Mouse (Mus musculus) adrenal gland, postnatal 14 days (tissue): ENCODE data around the gene Nox3. TPM values are rescaled to one million over a fixed set of nuclear protein-coding genes. Genes with fewer than 3 reads are reported as not detected.
A peak's percentile ranks its signal among the peaks of the same experiment; 100 is the strongest.

Experiments
- DNase-seq: peaks from one replicate; pipeline ENCODE4 v3.0.0; 2021; ENCODE audit warnings: mixed read lengths
- long read RNA-seq, 2 experiments: library from polyadenylated mRNA; stranded (forward); transcript quantifications; one replicate each; pipeline ENCODE4 v2.0.0; 2021
- total RNA-seq: library from RNA; stranded (reverse); gene quantifications from 2 replicates; pipeline ENCODE4 v1.2.3, GENCODE M21; 2021

Nox3 gene
- total RNA-seq: not detected in 2 replicates
- long read RNA-seq, experiment 1: 0 reads
- long read RNA-seq, experiment 2: 0 reads

DNA sequence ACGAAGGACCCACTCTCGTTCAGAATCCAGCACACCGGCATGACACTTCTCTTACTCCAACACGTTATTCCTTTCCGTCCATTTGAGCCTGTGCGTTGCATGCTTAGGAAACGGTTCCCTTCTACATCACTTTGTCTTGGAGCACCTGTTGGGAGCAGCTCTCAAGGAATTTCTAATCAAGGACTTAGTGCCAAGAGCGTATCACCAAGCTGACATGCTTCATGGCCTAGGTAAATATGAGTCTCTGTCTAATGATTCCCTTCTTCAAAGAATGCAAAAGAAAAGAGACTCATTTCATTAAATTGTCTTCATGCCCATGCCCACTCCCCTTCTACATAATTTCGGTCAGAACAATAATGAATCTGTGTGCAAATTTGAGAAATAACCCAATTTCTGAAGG, at the start of gene Nox3:
Gene Nox3, minus strand, starts transcription at position 101 of the 400 bp plus-strand sequence.
- DNase-seq: no peak

DNA sequence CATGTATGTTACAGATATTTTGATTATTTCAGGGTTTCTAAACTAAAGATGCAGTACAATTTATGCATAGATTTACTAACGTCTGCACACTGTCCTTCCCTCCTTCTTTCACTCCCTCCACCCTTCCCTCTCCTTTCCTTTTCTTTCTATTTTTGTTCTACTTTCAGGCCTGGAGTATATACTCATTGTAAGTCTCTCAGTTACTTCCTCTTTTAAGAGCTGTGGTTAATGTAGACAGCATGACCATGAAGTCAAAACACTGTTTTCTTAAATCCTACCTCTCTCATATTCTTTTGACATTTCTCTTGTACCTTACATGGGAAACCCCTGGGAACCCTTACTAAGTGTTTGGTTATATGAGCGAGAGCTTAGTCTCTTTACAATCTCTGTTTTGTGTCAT, 48.3 kb upstream of the Nox3 start:
- no peak for DNase-seq

DNA sequence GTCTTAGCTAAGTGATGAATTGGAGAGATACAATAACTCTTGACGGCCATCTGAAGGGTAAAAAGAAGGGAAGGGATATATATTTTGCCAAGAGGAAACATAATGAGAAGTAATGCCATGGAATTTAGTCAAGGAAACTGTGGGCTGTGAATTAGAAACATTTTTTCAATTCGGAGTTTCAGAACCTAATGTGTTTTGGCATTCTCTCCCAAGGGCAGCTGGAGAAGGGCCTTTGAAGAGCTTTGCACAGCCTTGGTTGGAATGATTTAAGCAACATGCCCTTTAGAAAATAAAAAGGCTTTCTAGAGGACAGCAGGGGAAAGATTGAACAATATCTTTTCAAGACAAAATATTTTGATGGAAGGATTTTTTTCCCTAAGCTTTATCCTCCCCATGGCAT, 40.9 kb upstream of the Nox3 start:
- peak; percentile 56 for DNase-seq

DNA sequence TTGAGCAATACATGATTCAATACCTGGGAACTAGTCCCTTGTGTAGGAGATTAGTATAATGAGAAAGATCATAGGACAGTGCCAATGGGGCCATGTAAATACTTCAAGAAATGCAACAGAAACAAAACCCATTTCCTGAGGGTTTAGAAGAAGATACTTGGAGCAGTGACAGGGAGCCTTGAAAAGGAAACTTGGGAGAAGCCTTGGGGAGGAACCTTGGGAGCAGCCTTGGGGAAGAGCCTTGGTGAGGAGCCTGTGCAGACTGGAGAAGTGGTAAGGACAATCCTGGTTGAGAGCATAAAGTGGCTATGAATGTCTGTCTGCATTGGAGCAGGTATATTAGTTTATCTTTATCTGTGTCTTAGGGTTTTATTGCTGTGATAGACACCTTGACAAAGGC, 38.2 kb upstream of the Nox3 start:
- peak; percentile 33 for DNase-seq

DNA sequence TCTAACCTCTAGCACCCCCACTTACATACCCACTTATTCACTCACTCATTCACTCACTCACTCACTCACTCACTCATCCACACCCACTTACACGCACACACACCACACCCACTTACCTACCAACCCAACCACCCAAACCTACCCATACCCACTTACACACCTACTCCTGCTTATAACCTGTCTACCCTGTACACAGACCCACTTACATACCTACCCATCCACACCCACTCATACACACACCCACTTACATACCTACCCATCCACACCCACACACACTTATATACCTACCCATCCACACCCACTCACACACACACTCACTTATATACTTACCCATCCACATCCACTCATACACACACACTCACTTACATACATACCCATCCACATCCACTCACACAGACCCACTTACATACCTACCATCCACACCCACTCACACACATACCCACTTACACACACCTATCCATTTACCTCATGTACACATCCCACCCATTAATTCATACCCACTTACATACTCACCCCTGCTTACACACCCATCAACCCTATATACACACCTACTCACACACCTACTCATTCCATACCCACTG, 9.4 kb upstream of the Nox3 start:
- DNase-seq: no peak

DNA sequence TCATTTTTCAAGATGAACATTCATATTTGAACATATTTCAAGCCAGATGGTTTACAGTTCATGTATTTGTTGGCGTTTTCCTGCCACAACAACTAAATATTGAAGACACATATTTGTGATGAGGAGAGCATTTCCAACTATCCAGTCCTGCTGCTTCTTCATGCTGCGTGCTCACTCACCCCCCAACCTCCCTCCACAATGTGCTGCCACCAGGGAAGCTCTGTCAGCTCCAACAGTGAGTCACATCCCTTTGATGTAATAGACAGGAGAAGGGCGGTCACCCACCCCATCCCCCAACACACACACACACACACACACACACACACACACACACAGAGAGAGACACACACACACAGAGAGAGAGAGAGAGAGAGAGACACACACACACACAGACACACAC, 6.3 kb upstream of the Nox3 start:
- peak; percentile 69 for DNase-seq

DNA sequence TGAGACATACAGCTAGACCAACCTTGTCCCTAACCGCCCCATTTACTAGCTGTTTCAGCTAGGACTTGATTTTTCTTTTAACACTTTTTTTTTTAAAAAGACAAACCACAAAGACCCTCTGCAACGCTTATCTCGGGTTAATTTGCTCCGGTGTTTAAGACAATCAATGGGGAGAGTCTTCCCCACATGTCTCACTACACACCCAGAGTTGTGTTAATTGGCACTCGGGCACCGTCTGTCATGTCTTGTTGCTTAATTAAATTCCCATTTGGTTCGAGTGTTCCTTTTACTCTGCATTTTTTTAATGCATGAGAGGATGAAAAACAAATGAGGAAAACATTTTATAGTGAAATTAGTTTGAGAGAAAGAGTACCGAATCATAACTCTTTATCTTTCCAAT, 3.2 kb downstream of the Nox3 start:
- no peak for DNase-seq

DNA sequence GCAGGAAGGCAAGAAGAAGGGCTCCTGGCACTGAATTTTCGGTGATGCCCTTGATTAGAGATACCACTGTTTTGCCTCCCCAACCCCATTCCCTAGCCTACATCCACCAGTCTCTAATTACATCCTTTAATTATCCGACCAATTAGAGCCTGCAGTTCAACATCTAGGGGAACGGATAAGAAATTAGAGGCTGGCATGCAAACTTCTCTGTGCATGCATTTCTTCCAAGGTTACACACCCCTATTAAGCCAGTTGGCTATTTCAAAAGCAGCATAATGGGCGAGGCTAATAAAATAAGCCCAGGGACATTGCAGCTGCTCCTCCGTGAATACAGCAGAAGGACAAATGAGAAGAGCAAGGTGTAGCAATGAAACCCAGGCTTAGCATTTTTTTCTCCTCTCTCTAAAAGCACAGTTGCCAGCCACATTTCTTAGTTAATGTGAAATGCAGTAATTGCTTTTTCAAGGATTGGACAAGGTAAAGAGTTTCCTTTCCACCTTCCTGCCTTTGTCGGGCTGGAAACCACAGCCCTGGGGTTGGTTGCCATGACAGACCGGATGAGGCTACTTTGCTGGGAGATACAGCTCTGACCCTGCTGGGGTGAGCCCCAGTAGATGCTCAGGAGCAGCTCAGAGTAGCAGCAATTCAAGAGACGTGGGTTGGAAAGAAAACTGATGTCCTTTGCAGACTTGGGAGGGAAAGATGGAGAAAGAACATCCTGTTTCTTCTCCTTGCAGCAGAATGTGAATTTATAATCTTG, 5.4 kb downstream of the Nox3 start:
- no peak for DNase-seq

DNA sequence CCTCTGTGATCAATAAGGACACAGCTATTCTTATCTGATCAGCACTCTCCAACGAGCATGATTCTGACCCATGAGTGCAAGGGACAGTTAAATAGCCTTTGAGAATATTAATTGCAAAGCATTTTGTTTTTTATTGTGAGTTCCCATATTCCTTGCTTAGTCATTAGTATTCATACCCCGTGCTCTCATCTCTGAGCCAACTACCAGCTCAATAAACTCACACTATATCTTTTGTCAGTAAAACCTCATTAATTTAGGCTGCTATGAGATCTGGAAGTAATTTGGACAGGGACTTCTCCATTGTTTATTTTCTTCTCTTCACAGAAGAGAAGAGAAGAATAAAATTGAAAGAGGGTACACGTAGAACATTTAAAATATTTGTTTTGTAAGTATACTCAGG, 12.4 kb downstream of the Nox3 start:
- DNase-seq: no peak

DNA sequence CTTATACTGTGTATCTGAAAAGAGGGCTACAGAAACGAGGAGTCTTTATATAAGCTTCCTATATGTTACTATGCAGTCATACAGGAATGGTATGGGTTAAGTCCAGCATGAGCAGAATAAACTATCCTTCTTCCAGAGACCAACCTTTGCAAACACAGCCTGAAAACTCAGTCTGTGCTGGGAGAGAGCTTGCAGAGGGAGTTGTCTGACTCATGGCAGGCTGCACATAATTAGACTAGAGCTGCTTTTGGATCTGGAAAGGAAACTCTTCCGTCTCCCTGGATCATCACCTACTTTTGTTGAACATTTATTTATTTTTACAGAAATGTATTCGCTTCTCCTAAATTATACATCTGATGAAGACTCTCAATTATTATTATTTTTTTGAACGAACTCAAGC, 26.8 kb downstream of the Nox3 start:
- no peak for DNase-seq

DNA sequence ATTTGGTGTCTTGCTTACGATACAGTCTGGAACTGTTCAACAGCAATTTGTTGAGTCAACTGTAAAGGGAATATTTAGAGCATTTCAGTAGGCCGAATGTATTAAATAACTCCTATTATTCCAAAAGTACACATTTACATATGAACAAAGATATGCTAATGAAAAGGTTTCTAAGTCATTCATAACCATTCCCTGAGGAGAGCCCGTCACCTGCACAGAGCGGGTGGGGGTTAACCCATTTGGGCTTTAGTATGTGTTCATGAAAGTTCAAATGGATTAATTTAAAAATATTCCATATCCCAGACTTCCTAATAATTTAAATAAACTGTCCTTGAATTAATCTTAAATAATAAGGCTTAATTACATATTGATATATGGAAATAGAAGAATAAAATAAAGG, 28.8 kb downstream of the Nox3 start:
- DNase-seq: no peak

DNA sequence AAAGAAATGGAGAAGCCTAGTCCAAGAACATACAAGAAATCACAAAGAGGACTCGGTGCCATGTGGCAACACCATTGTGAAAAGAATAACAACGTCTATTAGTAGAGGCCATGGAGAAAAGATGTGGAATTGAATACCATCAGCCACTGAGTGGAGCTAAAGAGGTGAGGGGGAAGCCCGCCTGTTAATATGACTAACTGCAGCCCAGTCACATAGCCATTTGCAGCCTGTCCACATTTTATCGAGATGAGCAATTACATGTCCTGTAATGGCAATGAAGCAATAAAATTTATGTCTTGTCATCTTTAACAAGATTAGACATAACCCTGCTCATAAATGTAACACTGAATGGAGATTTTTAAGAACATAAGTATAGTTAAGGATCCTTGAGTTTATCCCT, 30.7 kb downstream of the Nox3 start:
- DNase-seq: peak; percentile 34

DNA sequence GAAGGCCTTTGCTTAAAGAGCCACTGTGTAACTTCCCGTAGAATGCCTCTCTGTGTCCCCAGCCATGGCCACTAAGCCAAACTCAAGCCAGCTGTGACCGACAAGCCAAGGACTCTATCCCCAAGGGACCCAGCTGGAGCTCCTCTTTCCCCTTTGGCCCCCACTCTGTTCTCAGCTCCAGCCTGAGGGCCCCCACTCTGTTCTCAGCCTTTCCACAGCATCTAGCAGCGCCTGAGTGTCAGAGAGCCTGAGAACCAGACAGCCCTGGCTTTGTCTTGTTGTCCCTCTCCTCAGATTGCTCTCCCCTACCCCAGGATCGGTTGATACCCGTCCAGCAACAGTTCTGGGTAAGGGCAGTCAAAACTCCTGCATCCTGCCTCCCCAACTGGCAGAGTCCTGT, 36.6 kb downstream of the Nox3 start:
- peak; percentile 34 for DNase-seq

DNA sequence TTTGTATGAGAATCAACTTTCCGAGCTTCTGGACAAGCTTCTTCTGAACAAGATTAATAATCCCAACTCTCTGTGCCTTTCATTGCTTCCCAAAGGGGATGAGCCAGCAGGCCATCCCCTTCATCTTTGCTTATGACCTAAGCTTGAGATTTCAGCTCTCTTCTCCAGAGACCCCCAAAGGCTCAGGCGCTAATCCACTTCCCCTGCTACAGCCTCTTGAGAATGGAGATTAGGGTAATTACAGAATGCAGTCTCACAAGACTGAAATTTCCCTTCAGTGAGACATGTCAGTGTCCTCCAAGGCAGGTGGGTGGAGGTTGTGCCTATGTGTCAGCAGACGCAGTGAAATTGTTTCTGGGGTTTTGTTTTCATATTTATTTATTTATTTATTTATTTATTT, 45.7 kb downstream of the Nox3 start:
- no peak for DNase-seq

DNA sequence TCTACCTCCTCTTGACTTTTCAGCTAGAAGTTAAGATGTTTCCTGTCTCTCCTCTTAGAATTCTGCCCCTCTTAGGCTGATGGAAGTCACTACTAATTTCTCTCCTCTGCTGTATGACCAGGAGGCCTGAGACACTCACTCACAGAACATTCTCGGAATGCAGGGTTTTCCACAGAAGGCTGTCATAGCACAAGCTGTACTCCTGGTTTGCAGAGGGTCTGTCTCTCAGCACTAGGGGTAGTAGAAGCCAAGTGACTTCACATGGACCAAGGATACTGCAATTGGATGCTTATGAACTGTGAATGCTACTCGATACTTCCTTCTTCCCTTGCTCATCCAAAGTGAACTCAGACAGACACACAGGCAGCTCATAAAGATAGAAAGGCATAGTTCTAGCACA, 52.5 kb downstream of the Nox3 start:
- no peak for DNase-seq

DNA sequence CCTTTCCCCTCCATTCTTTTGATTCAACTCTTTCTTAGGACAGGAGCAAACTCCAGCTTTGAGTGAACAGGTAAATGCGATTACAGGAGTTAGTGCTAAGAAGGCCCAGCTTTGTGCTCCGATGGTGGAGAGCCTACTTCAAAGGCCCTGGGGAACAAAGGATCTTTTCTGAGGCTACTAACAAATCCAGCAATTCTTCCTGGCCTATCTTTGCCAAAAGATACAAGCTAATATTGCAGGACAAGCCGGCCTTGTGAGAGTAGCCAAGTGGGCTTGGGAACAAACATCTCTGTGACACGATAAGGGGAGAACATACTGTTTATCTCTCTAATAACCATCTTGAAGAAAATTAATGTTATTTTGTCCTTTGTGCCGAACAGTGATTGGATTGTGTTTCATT, 54.6 kb downstream of the Nox3 start:
- DNase-seq: peak; percentile 16

DNA sequence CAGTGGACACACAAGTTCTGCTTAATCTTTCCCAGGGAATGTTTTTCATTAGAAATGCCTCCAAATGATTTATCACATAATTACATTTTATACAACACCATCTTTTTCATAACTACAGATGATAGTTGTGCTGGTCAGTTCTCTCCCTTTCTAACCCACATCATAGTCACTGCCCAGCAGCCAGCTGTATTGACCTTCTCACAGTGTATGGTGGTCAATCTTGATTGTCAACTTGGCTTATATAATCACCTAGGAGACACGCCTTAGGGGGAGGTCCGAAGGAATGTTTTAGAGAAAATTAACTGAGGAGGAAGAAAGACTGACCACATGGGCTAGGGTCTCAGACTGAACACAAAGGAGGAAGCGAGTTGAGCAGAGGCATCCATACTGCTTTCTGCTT, 57.3 kb downstream of the Nox3 start:
- no peak for DNase-seq

DNA sequence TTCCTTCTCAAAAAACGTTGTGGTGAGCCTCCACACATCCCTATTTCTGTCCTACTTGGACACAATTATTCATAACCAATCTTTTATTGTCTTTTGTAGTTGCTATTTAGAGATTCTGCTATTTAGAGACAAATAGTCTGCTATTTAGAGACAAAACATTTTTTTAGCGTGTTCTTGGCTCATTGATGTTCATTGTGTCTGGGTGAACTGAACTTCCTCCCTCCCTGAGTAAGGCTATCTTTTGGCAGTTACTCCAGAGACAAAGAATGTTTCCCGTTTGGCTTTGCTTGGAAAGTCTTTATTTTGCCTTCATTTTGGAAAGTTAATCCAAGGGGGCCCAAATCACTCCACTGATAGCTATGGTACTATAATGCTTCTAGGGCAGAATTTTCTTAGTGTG, 63.6 kb downstream of the Nox3 start:
- DNase-seq: no peak

DNA sequence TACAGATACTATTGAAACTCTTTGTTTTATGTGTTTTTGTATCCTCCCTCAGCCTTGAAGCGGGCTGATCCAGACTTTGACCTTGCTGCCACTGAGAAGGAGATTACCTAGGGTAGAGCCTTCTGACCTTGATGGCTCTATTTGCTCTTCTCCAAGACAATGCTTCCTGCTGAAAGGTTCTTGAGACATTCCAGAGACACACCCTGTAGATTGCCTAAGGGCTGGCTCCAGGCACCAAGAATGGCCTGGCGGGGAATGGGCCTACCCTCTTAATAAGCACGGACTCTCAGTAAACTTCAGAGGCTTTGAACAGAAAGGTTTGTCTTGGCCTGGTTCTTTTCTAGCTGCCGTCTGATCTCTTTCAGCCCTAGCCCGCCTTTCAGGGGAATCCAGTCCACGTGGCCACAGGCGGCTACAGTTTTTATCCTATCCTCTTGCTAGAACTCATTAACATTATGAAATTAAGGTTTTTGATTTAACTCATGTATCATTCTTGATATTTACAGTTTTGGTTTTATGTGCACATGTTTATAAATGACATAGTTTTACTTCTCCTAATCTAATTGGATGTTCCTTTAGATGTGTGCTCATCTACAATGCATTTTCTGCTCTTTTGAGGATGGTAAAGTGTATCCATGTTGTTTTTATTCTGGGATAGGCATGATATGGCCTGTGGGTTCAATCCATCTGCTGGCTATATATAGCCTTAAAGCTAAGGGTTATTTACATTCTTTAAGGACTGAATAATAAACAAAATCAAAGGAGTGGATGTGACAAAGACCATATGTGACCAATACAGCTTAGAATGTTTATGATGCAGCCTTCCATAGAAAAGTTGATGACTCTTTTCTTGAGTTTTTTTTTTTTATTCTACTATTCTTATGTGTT, 79.5 kb downstream of the Nox3 start:
- DNase-seq: no peak

DNA sequence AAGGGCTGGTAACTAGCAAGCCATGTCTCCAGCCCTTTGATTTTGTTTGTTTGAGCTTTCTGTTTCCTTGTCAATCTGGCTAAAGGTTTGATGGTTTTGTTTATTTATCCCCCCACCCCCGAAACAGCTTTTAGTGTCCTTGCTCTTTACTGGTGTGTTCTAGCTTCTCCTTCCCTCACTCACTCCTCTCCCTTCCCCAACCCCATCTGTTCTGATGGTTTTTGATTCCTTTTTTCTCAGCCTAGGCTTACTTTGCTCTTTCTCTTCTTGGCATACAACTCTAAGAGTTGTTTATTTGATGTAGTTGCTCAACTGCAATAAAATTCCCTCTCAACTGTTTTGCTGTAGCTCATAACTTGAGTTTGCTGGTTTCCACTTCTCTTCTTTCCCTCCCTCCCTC, 80.5 kb downstream of the Nox3 start:
- no peak for DNase-seq

DNA sequence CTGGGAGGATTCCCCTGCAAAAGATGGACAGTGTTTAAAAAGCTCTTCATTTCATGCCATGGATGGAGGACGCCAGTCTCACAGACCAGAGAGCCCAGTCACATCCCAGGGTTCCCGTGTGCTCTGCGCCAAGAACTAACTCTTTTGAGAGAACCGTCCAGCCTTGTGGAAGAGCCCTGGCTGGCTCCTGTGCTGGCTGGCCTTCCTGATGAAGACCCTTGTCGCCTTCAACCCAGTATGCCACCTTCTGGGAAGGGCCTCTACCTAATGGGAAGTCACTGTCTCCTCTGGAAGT, 84.3 kb downstream of the Nox3 start:
- no peak for DNase-seq

DNA sequence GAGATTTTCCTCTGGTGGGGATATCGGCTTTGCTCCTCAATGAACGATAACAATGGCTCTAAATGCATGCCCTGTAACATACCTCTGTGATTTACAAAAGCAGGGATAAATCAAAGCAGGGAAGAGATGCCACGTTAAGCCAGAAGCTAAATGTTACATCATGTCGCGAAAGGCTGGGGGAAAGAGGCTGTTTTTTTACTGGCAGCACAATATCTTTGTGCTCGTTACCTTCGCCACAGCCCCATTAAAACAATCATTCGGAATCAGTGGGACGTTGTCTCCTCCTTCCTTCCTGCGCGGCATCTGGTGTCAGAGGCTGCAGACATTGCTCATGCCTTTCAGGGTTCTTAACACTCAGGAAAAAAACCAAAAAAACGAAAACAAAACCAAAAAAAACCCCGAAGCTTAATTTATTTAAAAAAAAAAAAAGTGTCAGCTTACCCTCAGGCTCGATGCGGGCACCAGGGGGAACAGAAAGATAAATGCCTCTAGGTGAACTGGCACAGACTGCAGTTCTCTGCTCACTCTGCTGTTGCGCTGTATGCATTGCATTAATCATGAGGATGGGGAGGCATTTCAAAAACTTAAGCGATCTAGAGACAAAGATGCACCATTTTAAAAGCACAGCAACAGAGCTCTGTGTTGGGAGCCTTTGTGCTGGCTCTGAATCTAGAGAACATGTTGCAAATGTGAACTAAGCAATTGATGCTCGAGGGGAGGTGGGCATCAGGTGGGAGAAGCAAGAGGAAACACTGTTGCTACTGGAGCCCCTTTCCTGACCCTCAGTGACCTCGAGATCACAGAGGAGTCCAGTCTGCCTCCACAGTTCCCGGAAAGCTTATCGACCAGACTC, 84.9 kb downstream of the Nox3 start:
- peak; percentile 47 for DNase-seq
